ENCODE assay signal across 9 mouse cellular contexts in genomic region chr11:60027272-60027671, GRCm38 (mm10). TPM values are rescaled to one million over a fixed set of nuclear protein-coding genes. Genes with fewer than 3 reads are reported as not detected.
A peak's percentile ranks its signal among the peaks of the same experiment; 100 is the strongest.
DNase-seq lines count a peak whose midpoint lies in the region; ATAC-seq and TF ChIP-seq lines count a peak whose summit lies in the region.
"Had no signal": no experiment of that assay in that cellular context is flagged by ENCODE, and none has a peak within 500 bp of the region (broad histone marks: within the 10 kb centered on the region; RNA-seq: fewer than 3 reads in every experiment).

No protein-coding gene starts in this region.

- no peak for ATAC-seq in kidney, embryonic 15.5 days (replicated peaks; ENCODE audit: low FRiP score)
- peak; percentile 62; the same call in 1 of the 2 replicates for ATAC-seq in intestine, embryonic 15.5 days

- H3K9ac ChIP-seq in kidney, embryonic 15.5 days: no peak overlapping the region
- no peak overlapping the region for H3K9ac ChIP-seq in intestine, embryonic 15.5 days
- H3K9ac ChIP-seq: embryonic facial prominence, embryonic 12.5 days had no signal

- no peak overlapping the region for H3K27ac ChIP-seq in kidney, embryonic 15.5 days
- H3K27ac ChIP-seq in gastrocnemius, adult 2 months: no peak overlapping the region
- no peak overlapping the region for H3K27ac ChIP-seq in intestine, embryonic 15.5 days
- H3K27ac ChIP-seq: embryonic facial prominence, embryonic 12.5 days had no signal

- no peak overlapping the region for H3K4me2 ChIP-seq in kidney, embryonic 15.5 days
- no peak overlapping the region for H3K4me2 ChIP-seq in intestine, embryonic 15.5 days (replicated peaks)
- H3K4me2 ChIP-seq: embryonic facial prominence, embryonic 12.5 days had no signal

- WGBS in kidney, embryonic 15.5 days: 9% methylated on average over 2 of the region's 2 CpGs
- 11% methylated on average over 2 of the region's 2 CpGs for WGBS in intestine, embryonic 15.5 days

- H3K4me3 ChIP-seq in kidney, embryonic 15.5 days (replicated peaks): no peak overlapping the region
- H3K4me3 ChIP-seq in gastrocnemius, adult 2 months: no peak overlapping the region
- no peak overlapping the region for H3K4me3 ChIP-seq in intestine, embryonic 15.5 days (replicated peaks)
- H3K4me3 ChIP-seq: embryonic facial prominence, embryonic 12.5 days had no signal

- H3K27me3 ChIP-seq in kidney, embryonic 15.5 days: no peaks in the 10 kb centered on the region
- no peaks in the 10 kb centered on the region for H3K27me3 ChIP-seq in intestine, embryonic 15.5 days (replicated peaks)
- H3K27me3 ChIP-seq: embryonic facial prominence, embryonic 12.5 days had no signal

- no peaks in the 10 kb centered on the region for H3K36me3 ChIP-seq in kidney, embryonic 15.5 days
- no peaks in the 10 kb centered on the region for H3K36me3 ChIP-seq in intestine, embryonic 15.5 days
- H3K36me3 ChIP-seq: embryonic facial prominence, embryonic 12.5 days had no signal

- no peaks in the 10 kb centered on the region for H3K9me3 ChIP-seq in kidney, embryonic 15.5 days (replicated peaks)
- no peaks in the 10 kb centered on the region for H3K9me3 ChIP-seq in intestine, embryonic 15.5 days
- H3K9me3 ChIP-seq: embryonic facial prominence, embryonic 12.5 days had no signal

- peak; percentile 58 for DNase-seq in kidney, adult 11 months
- peak; percentile 78 for DNase-seq in cerebellum, adult 11-12 months
- DNase-seq in gastrocnemius, adult 2 months: peak; percentile 86
- peak; percentile 70 to 74 for DNase-seq in left cerebral cortex, postnatal 25 days (ENCODE audit: low spot score in 2 of 2)
- DNase-seq in monocyte, adult 2 months (ENCODE audit: low read depth in 1 of 2, low spot score in 2 of 2): peak; percentile 45 to 55
- peak; percentile 76 to 93 for DNase-seq in spleen, postnatal 4 days (ENCODE audit: low spot score in 2 of 2)

- peaks cover 5% of the 10 kb centered on the region for H3K4me1 ChIP-seq in kidney, embryonic 15.5 days
- peaks cover 12% of the 10 kb centered on the region for H3K4me1 ChIP-seq in intestine, embryonic 15.5 days (replicated peaks)

- intact Hi-C loops in gastrocnemius, adult 2 months (cut with DNase I): loop anchor here (1.0 to 2.0 kb wide), 3 partner anchors 50 to 147 kb away; no protein-coding TSS in a partner anchor
- intact Hi-C loops in left cerebral cortex, postnatal 25 days (cut with DNase I): loop anchor here (1.0 kb wide), 2 partner anchors 62 to 147 kb away; no protein-coding TSS in a partner anchor

- TF ChIP-seq CTCF in gastrocnemius, adult 2 months (IDR thresholded peaks at IDR 0.05): peak; percentile 81

RNA-seq across cellular contexts. Expression of gene Pemt, which starts 19.0 kb away (rescaled TPM):
- 12.6 and 13.0 TPM in 2 replicates for polyA plus RNA-seq in kidney, embryonic 15.5 days (2015; fragmentation: Nextera tagmentation; extraction: Ambion mirVana)
- total RNA-seq in gastrocnemius, adult 2 months (2021): 1 to 10 TPM; 3.4 to 3.5 TPM
- 8.2 and 8.8 TPM in 2 replicates for polyA plus RNA-seq in intestine, embryonic 15.5 days (2015; fragmentation: Nextera tagmentation; extraction: Ambion mirVana)
- 1 to 10 TPM; 5.0 to 7.6 TPM for total RNA-seq in left cerebral cortex, postnatal 25 days (2021)
